Mouse (Mus musculus) cerebellum, adult 2 months (tissue): ENCODE data around the gene Defb28.

Source experiments
- CTCF ChIP-seq: fragments of 200-500 bp; IDR thresholded peaks from 2 replicates; pipeline ENCODE4 v1.5.1; 2011; ENCODE audit warnings: low read depth, mild to moderate bottlenecking, control low read depth, low read length, moderate library complexity, borderline replicate concordance; ENCODE audit not compliant: insufficient read depth
- POLR2A ChIP-seq: fragments of 200-500 bp; IDR thresholded peaks from 2 replicates; pipeline ENCODE4 v1.6.1; 2011; ENCODE audit warnings: low read length, control low read depth, borderline replicate concordance; ENCODE audit not compliant: insufficient read depth

DNA sequence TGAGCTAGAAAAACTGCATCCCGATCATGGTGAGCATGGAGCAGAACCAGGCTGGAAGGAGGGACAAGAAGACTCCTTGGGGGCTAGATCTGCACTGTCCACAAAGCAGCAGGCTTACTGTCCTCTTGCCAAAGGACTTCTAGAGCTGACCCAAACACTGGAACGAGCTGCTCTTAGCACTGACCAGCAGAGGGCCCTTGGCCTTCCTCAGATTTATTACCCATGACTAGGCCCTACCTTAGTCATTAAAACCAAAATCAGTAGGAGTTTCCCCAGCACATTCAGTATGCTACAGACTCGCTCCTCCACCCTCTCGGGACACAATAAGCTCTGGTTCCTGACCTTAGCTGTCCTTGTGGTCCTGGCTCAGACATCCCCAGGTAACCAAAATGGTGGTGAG, at the start of gene Defb28:
- no peak for TF ChIP-seq CTCF
- no peak for TF ChIP-seq POLR2A
